Mouse (Mus musculus) ES-Bruce4 (cell line): Measurements from ENCODE around the gene Gkap1.

Experiments used
- CTCF ChIP-seq: IDR thresholded peaks from one replicate; pipeline ENCODE4 v1.8.1; 2011; ENCODE audit warnings: low read depth, low read length
- EP300 ChIP-seq: IDR thresholded peaks from 2 replicates; pipeline ENCODE4 v1.6.1; 2011; ENCODE audit warnings: low read depth, low read length; ENCODE audit not compliant: insufficient read depth
- POLR2A ChIP-seq: IDR thresholded peaks from one replicate; pipeline ENCODE4 v1.8.1; 2011; ENCODE audit warnings: low read length; ENCODE audit not compliant: insufficient read depth

- TF ChIP-seq POLR2A: no peak
- TF ChIP-seq CTCF: no peak
- TF ChIP-seq EP300: no peak
These were observed 84.0 kb downstream of the Gkap1 start for GRCm38 (mm10) chr13:58191516-58191915.
